Comparison of ENCODE assay signal across 23 mouse cellular contexts in genomic region chr16:11379264-11379663, GRCm38 (mm10). TPM values are rescaled to one million over a fixed set of nuclear protein-coding genes. Genes with fewer than 3 reads are reported as not detected.
DNase-seq lines count a peak whose midpoint lies in the region; ATAC-seq and TF ChIP-seq lines count a peak whose summit lies in the region.
"Had no signal": no experiment of that assay in that cellular context is flagged by ENCODE, and none has a peak within 500 bp of the region (broad histone marks: within the 10 kb centered on the region; RNA-seq: fewer than 3 reads in every experiment).

No protein-coding gene starts in this region.

- peak; percentile 26; the same call in 1 of the 2 replicates for ATAC-seq in limb, embryonic 14.5 days (ENCODE audit: low FRiP score, low read depth)
- ATAC-seq in embryonic facial prominence, embryonic 14.5 days (ENCODE audit: low read depth), result peak; percentile 53; the same call in 1 of the 2 replicates
- peak; percentile 7; the same call in 1 of the 2 replicates for ATAC-seq in limb, embryonic 15.5 days (ENCODE audit: insufficient number of reproducible peaks, low FRiP score, low TSS enrichment, low read depth)
- ATAC-seq: CD4-positive, CD25-positive, alpha-beta regulatory T cell, adult 4 months; forebrain, embryonic 13.5 days; forebrain, embryonic 15.5 days; forebrain, postnatal 0 days had no signal

- no peak overlapping the region for H3K9ac ChIP-seq in limb, embryonic 14.5 days (ENCODE audit: low read depth, low read length, severe bottlenecking)
- no peak overlapping the region for H3K9ac ChIP-seq in embryonic facial prominence, embryonic 14.5 days (ENCODE audit: low read depth, low read length)
- no peak overlapping the region for H3K9ac ChIP-seq in limb, embryonic 15.5 days
- H3K9ac ChIP-seq: forebrain, embryonic 13.5 days; forebrain, embryonic 15.5 days; forebrain, postnatal 0 days had no signal

- no peaks in the 10 kb centered on the region for H3K27me3 ChIP-seq in limb, embryonic 14.5 days (ENCODE audit: control insufficient read depth, insufficient read depth, low read length)
- no peaks in the 10 kb centered on the region for H3K27me3 ChIP-seq in limb, embryonic 10.5 days (ENCODE audit: low read depth, poor library complexity, severe bottlenecking)
- no peaks in the 10 kb centered on the region for H3K27me3 ChIP-seq in embryonic facial prominence, embryonic 14.5 days (replicated peaks; ENCODE audit: control insufficient read depth, insufficient read depth, low read length)
- H3K27me3 ChIP-seq in limb, embryonic 15.5 days, result no peaks in the 10 kb centered on the region
- H3K27me3 ChIP-seq: CH12.LX; forebrain, embryonic 13.5 days; forebrain, embryonic 15.5 days had no signal

- TF ChIP-seq POLR2A in limb, embryonic 14.5 days (IDR thresholded peaks at IDR 0.05; ENCODE audit: borderline replicate concordance, extremely low read depth, insufficient read depth, insufficient read length), result no peak

- no peak overlapping the region for H3K27ac ChIP-seq in limb, embryonic 14.5 days (replicated peaks; ENCODE audit: low read depth, low read length)
- H3K27ac ChIP-seq in limb, embryonic 10.5 days, result no peak overlapping the region
- H3K27ac ChIP-seq in embryonic facial prominence, embryonic 14.5 days (replicated peaks; ENCODE audit: low read depth, low read length), result peak overlapping the region; percentile 28; the same call in 1 of the 2 replicates
- H3K27ac ChIP-seq in limb, embryonic 15.5 days, result no peak overlapping the region; the same call in 1 of the 2 replicates
- H3K27ac ChIP-seq: forebrain, embryonic 13.5 days; forebrain, embryonic 15.5 days had no signal

- H3K36me3 ChIP-seq in limb, embryonic 14.5 days (ENCODE audit: control insufficient read depth, insufficient read depth, low read length), result no peaks in the 10 kb centered on the region
- 0 out of 2 replicates have a peak, but pooled peaks cover 2% of the 10 kb centered on the region for H3K36me3 ChIP-seq in limb, embryonic 10.5 days
- H3K36me3 ChIP-seq in embryonic facial prominence, embryonic 14.5 days (ENCODE audit: control insufficient read depth, insufficient read depth, low read length), result no peaks in the 10 kb centered on the region
- no peaks in the 10 kb centered on the region for H3K36me3 ChIP-seq in limb, embryonic 15.5 days
- H3K36me3 ChIP-seq: forebrain, embryonic 15.5 days had no signal

- WGBS in limb, embryonic 14.5 days, result 29% methylated on average over 3 of the region's 3 CpGs
- WGBS in limb, embryonic 10.5 days, result 64% methylated on average over 3 of the region's 3 CpGs
- WGBS in embryonic facial prominence, embryonic 14.5 days, result 29% methylated on average over 3 of the region's 3 CpGs
- 23% methylated on average over 3 of the region's 3 CpGs for WGBS in limb, embryonic 15.5 days

- H3K4me3 ChIP-seq in limb, embryonic 14.5 days (replicated peaks; ENCODE audit: low read length), result no peak overlapping the region
- no peak overlapping the region for H3K4me3 ChIP-seq in limb, embryonic 10.5 days
- H3K4me3 ChIP-seq in embryonic facial prominence, embryonic 14.5 days (ENCODE audit: low read depth, low read length), result no peak overlapping the region
- H3K4me3 ChIP-seq in limb, embryonic 15.5 days, result no peak overlapping the region
- H3K4me3 ChIP-seq: forebrain, embryonic 13.5 days; forebrain, embryonic 15.5 days had no signal

- DNase-seq in limb, embryonic 14.5 days (ENCODE audit: low spot score), result peak; percentile 17
- DNase-seq in limb, embryonic 10.5 days (ENCODE audit: low spot score), result no peak
- peak; percentile 77 for DNase-seq in NIH3T3 (ENCODE audit: low read depth)
- peak; percentile 72 for DNase-seq in embryonic facial prominence, embryonic 14.5 days (ENCODE audit: low spot score)
- no peak for DNase-seq in right cerebral cortex, adult 2 months (ENCODE audit: low spot score in 2 of 2)
- DNase-seq in cerebellum, postnatal 10 days, result no peak
- DNase-seq in thymus, adult 18-20 months, result no peak
- DNase-seq: adrenal gland, adult 8-10 months; adrenal gland, postnatal 14 days; adrenal gland, postnatal 36 days; B cell, adult 2 months; cerebellum, adult 11-12 months; cerebellum, adult 2 months; cerebellum, adult 9-10 months; cerebellum, postnatal 14 days; cerebellum, postnatal 36 days; forebrain, postnatal 0 days had no signal

- H3K9me3 ChIP-seq in limb, embryonic 14.5 days (ENCODE audit: control insufficient read depth, low read length), result no peaks in the 10 kb centered on the region
- no peaks in the 10 kb centered on the region for H3K9me3 ChIP-seq in limb, embryonic 10.5 days (replicated peaks)
- H3K9me3 ChIP-seq in embryonic facial prominence, embryonic 14.5 days (ENCODE audit: control insufficient read depth, low read length), result no peaks in the 10 kb centered on the region
- H3K9me3 ChIP-seq in limb, embryonic 15.5 days, result no peaks in the 10 kb centered on the region
- H3K9me3 ChIP-seq: forebrain, embryonic 13.5 days; forebrain, embryonic 15.5 days; G1E had no signal

- 0 out of 2 replicates have a peak, but pooled peaks cover 2% of the 10 kb centered on the region for H3K4me1 ChIP-seq in limb, embryonic 14.5 days (ENCODE audit: control insufficient read depth, insufficient read depth, low read length)
- peaks cover 16% of the 10 kb centered on the region for H3K4me1 ChIP-seq in limb, embryonic 10.5 days
- H3K4me1 ChIP-seq in embryonic facial prominence, embryonic 14.5 days (ENCODE audit: control insufficient read depth, insufficient read depth, low read length), result peaks cover 8% of the 10 kb centered on the region; the same call in 1 of the 2 replicates
- H3K4me1 ChIP-seq in limb, embryonic 15.5 days, result peaks cover 19% of the 10 kb centered on the region; the same call in 1 of the 2 replicates
- H3K4me1 ChIP-seq: forebrain, embryonic 15.5 days had no signal

- H3K4me2 ChIP-seq in limb, embryonic 14.5 days (replicated peaks; ENCODE audit: low read depth, low read length, severe bottlenecking), result no peak overlapping the region
- H3K4me2 ChIP-seq in embryonic facial prominence, embryonic 14.5 days (ENCODE audit: low read depth, low read length), result no peak overlapping the region
- no peak overlapping the region for H3K4me2 ChIP-seq in limb, embryonic 15.5 days
- H3K4me2 ChIP-seq: forebrain, embryonic 13.5 days; forebrain, embryonic 15.5 days had no signal

RNA-seq across cellular contexts. Expression of gene Snx29, which starts 56.6 kb away (rescaled TPM):
- polyA plus RNA-seq in limb, embryonic 14.5 days (2012; rRNA removed), result 4.9 and 6.7 TPM in 2 replicates
- polyA plus RNA-seq in limb, embryonic 14.5 days (2014; fragmentation: Nextera tagmentation; extraction: Ambion mirVana), result 9.3 and 11.2 TPM in 2 replicates
- polyA plus RNA-seq in limb, embryonic 10.5 days (2016; fragmentation: Nextera tagmentation; extraction: Ambion mirVana), result 9.9 and 12.5 TPM in 2 replicates
- 9.7 and 10.0 TPM in 2 replicates for polyA plus RNA-seq in embryonic facial prominence, embryonic 14.5 days (2014; fragmentation: Nextera tagmentation; extraction: Ambion mirVana)
- 13.2 and 14.3 TPM in 2 replicates for polyA plus RNA-seq in limb, embryonic 15.5 days (2015; fragmentation: Nextera tagmentation; extraction: Ambion mirVana)

Comparison
In these comparisons a context has a peak if more than half of its experiments do, and no peak if none do; other contexts are left out.
1. DNase-seq: peak in limb, embryonic 14.5 days (single experiment), NIH3T3 (single experiment) and embryonic facial prominence, embryonic 14.5 days (single experiment); none in limb, embryonic 10.5 days (single experiment), right cerebral cortex, adult 2 months (0 of 2), cerebellum, postnatal 10 days (0 of 2) and thymus, adult 18-20 months (0 of 2).
2. Peak in every context shown above with its lines, with median percentiles within 50 percentile points of each other: ATAC-seq.